Mouse (Mus musculus) telencephalon, adult 2 months (tissue): Measurements from ENCODE around the gene Cgref1.

Source experiments
- DNase-seq: peaks from one replicate; pipeline ENCODE4 v3.0.0-alpha.2; 2011; ENCODE audit warnings: low read depth, low spot score

Gene Cgref1

DNA sequence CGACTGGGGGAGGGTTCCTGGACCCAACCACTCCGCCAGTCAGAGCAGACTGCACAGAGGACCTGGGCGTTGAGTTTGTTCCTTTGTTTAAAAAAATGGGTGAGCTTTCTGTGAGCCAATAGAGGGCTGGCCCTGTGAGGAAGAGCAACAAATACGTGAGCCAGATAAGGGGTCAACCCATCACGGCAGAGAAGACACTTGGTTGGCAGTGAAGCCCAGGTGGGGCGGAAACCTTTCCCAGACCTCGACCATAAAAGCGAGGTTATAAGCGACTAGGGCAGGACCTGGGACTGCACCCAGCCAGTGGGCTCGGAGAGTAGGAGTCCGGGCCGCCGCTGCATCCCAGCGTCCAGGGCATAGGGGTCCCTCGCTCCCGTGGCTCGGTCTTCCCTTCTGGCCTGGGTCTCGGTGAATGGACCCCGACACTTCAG, 58.0 kb downstream of the Cgref1 start:
- peak; percentile 60 for DNase-seq

DNA sequence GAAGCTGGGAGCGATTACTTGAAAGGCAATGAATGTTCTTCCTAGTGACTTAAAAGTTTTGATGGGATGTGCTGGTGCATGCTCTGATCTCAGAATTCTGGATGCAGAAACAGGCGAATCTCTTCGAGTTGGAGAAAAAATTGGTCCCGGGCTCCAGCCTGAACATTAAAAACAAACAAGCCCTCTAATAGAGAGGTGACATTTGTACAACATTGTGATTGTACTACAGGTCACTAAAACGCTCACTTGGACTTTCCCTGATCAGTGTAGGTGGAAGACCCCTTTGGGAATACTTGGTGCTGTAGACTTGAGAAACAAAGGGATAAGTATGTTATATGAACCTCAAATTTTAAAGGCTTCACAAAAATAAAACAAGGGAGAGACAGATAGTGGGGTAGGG, 58.7 kb downstream of the Cgref1 start:
- no peak for DNase-seq

DNA sequence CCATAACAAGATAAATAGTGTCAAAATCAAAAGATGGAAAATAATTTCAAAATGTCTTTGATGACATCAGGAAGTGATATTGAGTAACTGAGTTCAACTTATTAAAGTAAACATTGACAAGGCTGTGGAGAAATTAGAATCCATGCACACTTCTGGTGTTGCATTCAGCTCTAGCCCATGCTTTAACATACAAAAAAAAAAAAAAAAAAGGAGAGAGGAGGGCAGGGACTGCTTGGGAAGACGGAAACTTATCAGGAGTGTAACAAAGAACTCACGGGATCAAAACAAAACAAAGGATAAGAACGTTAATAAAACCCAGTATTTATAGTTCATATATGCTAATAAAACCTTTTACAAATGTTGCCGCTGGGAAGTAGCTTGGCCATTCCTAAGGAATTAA, 59.2 kb downstream of the Cgref1 start:
- no peak for DNase-seq
